Mouse (Mus musculus) embryonic stem cell, embryonic (primary cell): ENCODE data around the gene Erbb3.

Experiments used
- CTCF ChIA-PET, 4 experiments: fragments of 300-600 bp in 2 of 4; fragments of 350-600 bp in 2 of 4; sonication (Branson Sonifier 250); formaldehyde crosslinking; loops; one replicate each; lab custom pipeline; 2022; ENCODE audit warnings: inconsistent platforms in 2 of 4; lab: Charles Lee
- POLR2A ChIA-PET, 4 experiments: fragments of 300-600 bp in 2 of 4; fragments of 350-600 bp in 2 of 4; sonication (Branson Sonifier 250); formaldehyde crosslinking; loops; one replicate each; lab custom pipeline; 2022; ENCODE audit warnings: antibody characterized with exemption in 4 of 4, inconsistent platforms in 1 of 4; lab: Charles Lee

The Erbb3 gene

GRCm38 (mm10) chr10:128543100-128543499 is 46.4 kb downstream of the Erbb3 start:
- ChIA-PET CTCF (no interaction called here), POLR2A (interaction anchor here in 2 of 4 experiments (0.8 to 3.5 kb wide), 4 partner anchors 17 to 81 kb away, joined by 3 to 19 read pairs (median 4); partner anchors contain the start of gene Esyt1 (in 2 of the 2))

- POLR2A ChIA-PET, result interaction anchor here in 3 of 4 experiments (0.7 to 4.8 kb wide), 7 partner anchors 9 to 168 kb away, joined by 3 to 44 read pairs (median 6); partner anchors contain the start of genes Esyt1 (in 2 of the 3), Zc3h10 (in 2 of the 3), Nabp2 (in 1 of the 3) and Pa2g4 (in 1 of the 3)
- CTCF ChIA-PET, result interaction anchor here in 3 of 4 experiments (0.6 to 4.3 kb wide), 4 partner anchors 13 to 255 kb away, joined by 3 to 27 read pairs (median 4); partner anchors contain the start of gene Esyt1 (in 1 of the 3)
These were observed 51.0 kb downstream of the Erbb3 start for GRCm38 (mm10) chr10:128538340-128538870.

GRCm38 (mm10) chr10:128536266-128536940 is 53.0 kb downstream of the Erbb3 start:
- POLR2A ChIA-PET, result interaction anchor here (0.5 to 4.8 kb wide), 15 partner anchors 10 to 369 kb away, joined by 3 to 52 read pairs (median 5); partner anchors contain the start of genes Zc3h10 (in 3 of the 4), Esyt1 (in 2 of the 4), Myl6 (in 2 of the 4) and Nabp2 (in 1 of the 4)
- CTCF ChIA-PET, result interaction anchor here (0.6 to 4.3 kb wide), 18 partner anchors 10 to 521 kb away, joined by 3 to 27 read pairs (median 4); partner anchors contain the start of genes Esyt1 (in 4 of the 4), Nabp2 (in 1 of the 4), Pa2g4 (in 1 of the 4) and Rnf41 (in 1 of the 4)

- ChIA-PET CTCF (interaction anchor here (0.6 to 4.3 kb wide), 19 partner anchors 10 to 520 kb away, joined by 3 to 27 read pairs (median 4); partner anchors contain the start of genes Esyt1 (in 4 of the 4), Zc3h10 (in 2 of the 4), Pa2g4 (in 1 of the 4) and Stat2 (in 1 of the 4)), POLR2A (interaction anchor here (0.7 to 4.8 kb wide), 27 partner anchors 10 to 233 kb away, joined by 3 to 52 read pairs (median 5); partner anchors contain the start of genes Esyt1 (in 4 of the 4), Zc3h10 (in 4 of the 4), Myl6 (in 3 of the 4) and Nabp2 (in 2 of the 4))
These were observed 53.7 kb downstream of the Erbb3 start for GRCm38 (mm10) chr10:128535624-128536265.

- ChIA-PET CTCF (interaction anchor here (0.6 to 4.3 kb wide), 17 partner anchors 9 to 251 kb away, joined by 3 to 27 read pairs (median 4); partner anchors contain the start of genes Esyt1 (in 3 of the 4), Zc3h10 (in 2 of the 4) and Pa2g4 (in 1 of the 4)), POLR2A (interaction anchor here (0.7 to 4.8 kb wide), 30 partner anchors 9 to 273 kb away, joined by 3 to 52 read pairs (median 4); partner anchors contain the start of genes Esyt1 (in 4 of the 4), Zc3h10 (in 4 of the 4), Myl6 (in 2 of the 4) and Nabp2 (in 2 of the 4))
These were observed 54.2 kb downstream of the Erbb3 start for GRCm38 (mm10) chr10:128535206-128535605.

GRCm38 (mm10) chr10:128526366-128527356 is 62.8 kb downstream of the Erbb3 start:
- POLR2A ChIA-PET, result interaction anchor here (0.6 to 7.0 kb wide), 125 partner anchors 8 to 1215 kb away, joined by 3 to 110 read pairs (median 5); partner anchors contain the start of genes Myl6 (in 3 of the 4), Myl6b (in 3 of the 4), Pa2g4 (in 3 of the 4) and Zc3h10 (in 3 of the 4)
- CTCF ChIA-PET, result interaction anchor here (0.6 to 3.1 kb wide), 40 partner anchors 8 to 279 kb away, joined by 3 to 27 read pairs (median 4); partner anchors contain the start of genes Myl6b (in 3 of the 4), Zc3h10 (in 3 of the 4), Myl6 (in 2 of the 4) and Nabp2 (in 2 of the 4)

GRCm38 (mm10) chr10:128525671-128526308 is 63.7 kb downstream of the Erbb3 start, which contains the start of gene Esyt1:
Esyt1 (minus strand) TSS chr10:128525871.
- CTCF ChIA-PET, result interaction anchor here (0.6 to 3.1 kb wide), 44 partner anchors 8 to 1013 kb away, joined by 3 to 27 read pairs (median 4); partner anchors contain the start of genes Myl6b (in 3 of the 4), Nabp2 (in 3 of the 4), Rnf41 (in 3 of the 4) and Zc3h10 (in 3 of the 4)
- POLR2A ChIA-PET, result interaction anchor here (0.6 to 7.0 kb wide), 146 partner anchors 8 to 1214 kb away, joined by 3 to 110 read pairs (median 5); partner anchors contain the start of genes Zc3h10 (in 4 of the 4), Cnpy2 (in 3 of the 4), Myl6 (in 3 of the 4) and Myl6b (in 3 of the 4)

GRCm38 (mm10) chr10:128524732-128525662 is 64.5 kb downstream of the Erbb3 start:
- POLR2A ChIA-PET, result interaction anchor here (0.5 to 7.0 kb wide), 131 partner anchors 8 to 1163 kb away, joined by 3 to 110 read pairs (median 5); partner anchors contain the start of genes Zc3h10 (in 4 of the 4), Cnpy2 (in 3 of the 4), Myl6 (in 3 of the 4) and Myl6b (in 3 of the 4)
- CTCF ChIA-PET, result interaction anchor here (0.5 to 3.1 kb wide), 35 partner anchors 8 to 1012 kb away, joined by 3 to 27 read pairs (median 5); partner anchors contain the start of genes Myl6b (in 3 of the 4), Nabp2 (in 3 of the 4), Rnf41 (in 3 of the 4) and Zc3h10 (in 3 of the 4)

- ChIA-PET CTCF (interaction anchor here (0.5 to 3.1 kb wide), 18 partner anchors 11 to 880 kb away, joined by 3 to 27 read pairs (median 4); partner anchors contain the start of genes Myl6 (in 1 of the 4), Myl6b (in 1 of the 4) and Zc3h10 (in 1 of the 4)), POLR2A (interaction anchor here (0.5 to 7.0 kb wide), 62 partner anchors 8 to 1162 kb away, joined by 3 to 110 read pairs (median 10); partner anchors contain the start of genes Myl6 (in 3 of the 4), Zc3h10 (in 3 of the 4), Myl6b (in 2 of the 4) and Nabp2 (in 2 of the 4))
These were observed 65.2 kb downstream of the Erbb3 start for GRCm38 (mm10) chr10:128524111-128524731.

- CTCF ChIA-PET, result interaction anchor here in 1 of 4 experiments (0.5 kb wide), 1 partner anchor 380 kb away, joined by 9 read pairs; no protein-coding TSS in a partner anchor
- POLR2A ChIA-PET, result interaction anchor here in 2 of 4 experiments (0.7 to 1.9 kb wide), 7 partner anchors 10 to 62 kb away, joined by 3 to 8 read pairs (median 3); partner anchors contain the start of genes Myl6b (in 2 of the 2), Myl6 (in 1 of the 2) and Pa2g4 (in 1 of the 2)
These were observed 67.1 kb downstream of the Erbb3 start for GRCm38 (mm10) chr10:128522351-128522750.

- ChIA-PET CTCF (interaction anchor here in 1 of 4 experiments (0.6 kb wide), 1 partner anchor 146 kb away, joined by 3 read pairs; no protein-coding TSS in a partner anchor), POLR2A (interaction anchor here in 2 of 4 experiments (0.7 to 2.3 kb wide), 7 partner anchors 9 to 109 kb away, joined by 3 to 10 read pairs (median 3); partner anchors contain the start of genes Myl6b (in 1 of the 2), Nabp2 (in 1 of the 2), Pa2g4 (in 1 of the 2) and Rnf41 (in 1 of the 2))
These were observed 68.9 kb downstream of the Erbb3 start for GRCm38 (mm10) chr10:128520591-128520990.

GRCm38 (mm10) chr10:128518833-128519232 is 70.6 kb downstream of the Erbb3 start:
- CTCF ChIA-PET, result interaction anchor here (0.5 to 1.6 kb wide), 32 partner anchors 9 to 487 kb away, joined by 3 to 13 read pairs (median 3); partner anchors contain the start of genes Myl6 (in 1 of the 4), Nabp2 (in 1 of the 4), Rnf41 (in 1 of the 4) and Suox (in 1 of the 4)
- POLR2A ChIA-PET, result interaction anchor here in 3 of 4 experiments (0.5 to 3.5 kb wide), 22 partner anchors 9 to 340 kb away, joined by 3 to 13 read pairs (median 4); partner anchors contain the start of genes Myl6b (in 2 of the 3), Zc3h10 (in 2 of the 3), Myl6 (in 1 of the 3) and Nabp2 (in 1 of the 3)
